Mouse (Mus musculus) spleen, adult 2 months (tissue): ENCODE data around the gene Cacna1e.

ENCODE experiments used
- CTCF ChIP-seq: fragments of 200-500 bp; IDR thresholded peaks from 2 replicates; pipeline ENCODE4 v1.5.1; 2011; ENCODE audit warnings: mild to moderate bottlenecking, inconsistent platforms; ENCODE audit not compliant: insufficient read depth, insufficient read length, insufficient replicate concordance; ENCODE audit errors: extremely low read depth
- POLR2A ChIP-seq: fragments of 200-500 bp; IDR thresholded peaks from 2 replicates; pipeline ENCODE4 v1.6.1; 2011; ENCODE audit warnings: low read depth, low read length, inconsistent platforms

GRCm38 (mm10) chr1:154433112-154433511 is 451.2 kb downstream of the Cacna1e start:
- TF ChIP-seq CTCF (no peak), POLR2A (no peak)
